Mouse (Mus musculus): ENCODE results near the gene Ssr2.

Ssr2 gene

GRCm38 (mm10) chr3:88623346-88624135, 47.9 kb downstream of the Ssr2 start:
- DNase-seq (ENCODE audit: low spot score in 2 of 2), result no peak

DNA sequence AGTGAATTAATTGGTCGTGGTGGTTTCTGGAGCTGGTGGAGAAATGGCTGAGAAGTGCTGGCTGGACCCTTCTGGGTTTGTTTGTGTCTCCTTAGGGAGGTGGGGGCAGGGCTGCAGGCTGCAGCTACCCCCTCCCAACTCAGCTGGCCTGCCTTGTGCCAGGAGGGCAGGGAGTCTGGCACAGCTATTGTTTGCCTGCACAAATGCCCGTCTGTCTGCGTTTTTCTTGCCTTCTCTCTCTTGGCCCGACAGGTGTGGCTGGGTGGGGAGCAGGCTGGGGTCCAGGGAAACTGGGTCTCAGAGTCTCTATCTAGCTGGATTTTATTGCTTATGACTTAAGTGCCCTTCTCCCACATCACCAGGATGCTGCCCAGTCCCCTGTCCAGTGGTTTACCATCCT, 48.6 kb downstream of the Ssr2 start:
- DNase-seq (ENCODE audit: low spot score in 2 of 2), result no peak

DNA sequence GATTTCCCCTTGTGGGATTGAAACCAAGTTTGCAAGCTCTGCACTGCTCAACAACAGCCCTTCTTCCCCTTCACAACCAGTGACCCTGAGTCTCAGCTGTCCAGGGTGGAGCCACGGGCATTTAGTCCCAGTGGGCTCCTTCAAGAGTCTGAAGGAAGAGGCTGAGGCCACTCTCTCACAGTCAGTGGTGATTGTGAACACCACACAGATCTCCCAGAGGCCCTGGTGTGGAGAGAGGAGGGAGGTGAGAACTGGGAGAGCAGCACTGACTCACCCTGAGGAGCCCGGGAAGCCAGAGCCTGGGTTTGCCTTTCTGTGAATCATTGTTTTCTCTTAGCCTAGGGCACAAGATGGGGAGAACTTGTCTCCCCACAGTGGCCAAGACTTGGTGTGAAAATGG, 49.3 kb downstream of the Ssr2 start:
- DNase-seq (ENCODE audit: low spot score in 2 of 2), result no peak

DNA sequence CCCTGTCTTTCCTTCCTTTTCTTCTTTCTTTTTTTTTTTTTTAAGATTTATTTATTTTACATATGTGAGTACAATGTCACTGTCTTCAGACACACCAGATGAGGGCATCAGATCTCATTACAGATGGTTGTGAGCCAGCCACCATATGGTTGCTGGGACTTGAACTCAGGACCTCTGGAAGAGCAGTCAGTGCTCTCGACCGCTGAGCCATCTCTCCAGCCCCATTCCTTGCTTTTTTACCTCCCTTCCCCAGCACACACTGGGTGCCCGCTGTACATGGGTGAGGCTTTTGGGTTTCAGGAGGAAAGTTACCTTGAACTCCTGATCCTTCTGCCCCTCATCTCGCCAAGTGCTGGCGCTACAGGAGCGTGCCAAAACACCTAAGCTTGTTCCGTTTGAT, 49.9 kb downstream of the Ssr2 start:
- DNase-seq (ENCODE audit: low spot score in 2 of 2), result no peak

DNA sequence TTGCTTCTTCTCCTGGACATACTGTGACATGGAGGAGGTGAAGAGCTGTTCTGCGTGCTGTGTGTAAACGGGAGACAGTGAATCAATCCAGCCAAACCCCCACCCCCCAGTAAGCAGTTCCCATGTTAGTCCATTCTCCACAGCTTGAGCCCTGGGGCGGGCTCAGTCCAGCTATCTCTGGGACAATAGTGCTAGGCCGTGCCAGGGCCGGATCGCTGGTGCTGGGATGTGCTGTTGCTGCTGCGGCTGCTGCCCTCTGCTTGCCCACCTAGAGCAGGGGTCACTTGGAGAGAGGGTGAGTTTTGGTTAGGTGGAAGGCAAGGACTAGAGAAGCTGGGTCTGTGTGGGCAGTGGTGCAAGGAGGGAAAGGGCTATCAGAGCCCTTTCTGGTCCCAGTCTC, 50.6 kb downstream of the Ssr2 start:
- DNase-seq (ENCODE audit: low spot score in 2 of 2), result no peak

GRCm38 (mm10) chr3:88627114-88627513, 51.4 kb downstream of the Ssr2 start:
- DNase-seq (ENCODE audit: low spot score in 2 of 2), result no peak

DNA sequence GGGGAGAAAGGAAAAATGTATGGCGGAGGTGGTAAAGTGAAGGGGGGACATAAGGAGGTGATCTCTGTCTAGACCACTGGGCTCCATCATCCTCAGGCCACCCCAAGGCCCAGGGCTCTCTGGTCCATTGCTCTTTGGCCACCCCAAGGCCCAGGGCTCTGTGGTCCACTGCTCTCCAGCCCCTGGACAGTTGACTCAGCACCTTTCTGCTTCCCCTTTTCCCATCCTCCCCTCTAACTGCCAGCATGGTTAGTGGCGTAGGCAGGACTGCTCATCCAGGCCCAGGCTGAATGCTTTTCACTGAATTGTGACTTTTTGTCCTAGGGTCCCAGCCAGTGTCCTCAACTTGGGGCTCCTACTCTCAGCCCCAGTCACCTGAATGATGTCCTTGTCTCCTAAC, 51.9 kb downstream of the Ssr2 start:
- no peak for DNase-seq (ENCODE audit: low spot score in 2 of 2)

DNA sequence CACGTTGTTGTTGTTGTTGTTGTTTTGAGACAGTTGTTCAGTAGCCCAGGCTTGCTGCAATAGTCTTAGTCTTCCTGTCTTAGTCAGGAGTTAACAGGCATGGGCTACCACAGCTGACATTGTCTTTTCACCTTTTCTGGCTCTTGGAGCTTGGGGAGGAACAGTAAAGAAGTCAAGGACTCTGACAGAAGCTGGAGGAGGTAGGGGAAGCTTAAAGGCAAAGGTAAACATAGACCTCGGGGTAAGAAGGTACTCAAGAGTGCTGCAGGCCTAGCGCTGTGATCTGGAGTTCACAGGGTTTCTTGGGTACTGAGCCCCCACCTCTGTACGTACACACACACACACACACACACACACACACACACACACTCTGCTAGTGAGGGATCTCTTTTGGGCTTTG, 53.1 kb downstream of the Ssr2 start:
- DNase-seq (ENCODE audit: low spot score in 2 of 2), result no peak

GRCm38 (mm10) chr3:88629244-88629643, 53.6 kb downstream of the Ssr2 start:
- DNase-seq (ENCODE audit: low spot score in 2 of 2), result no peak

DNA sequence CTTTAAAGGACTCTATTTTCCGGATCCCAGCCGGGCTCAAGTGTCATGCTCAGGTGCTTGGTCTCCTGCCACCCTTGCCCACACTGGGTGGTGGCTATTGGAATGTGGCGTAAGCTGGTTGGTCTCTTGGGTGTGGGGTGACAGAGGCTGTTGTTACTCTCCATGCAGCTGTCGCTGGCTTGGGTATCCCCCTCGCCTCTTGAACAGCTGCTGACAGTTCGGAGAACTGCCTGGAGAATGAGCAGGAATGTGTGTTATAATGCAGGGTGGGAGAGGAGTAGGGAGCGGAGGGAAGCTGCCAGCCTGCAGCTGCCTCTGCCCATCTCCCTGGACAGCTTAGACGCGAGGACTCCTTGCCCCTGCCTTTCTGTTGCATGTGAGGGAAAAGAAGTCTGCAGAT, 54.3 kb downstream of the Ssr2 start:
- no peak for DNase-seq (ENCODE audit: low spot score in 2 of 2)

DNA sequence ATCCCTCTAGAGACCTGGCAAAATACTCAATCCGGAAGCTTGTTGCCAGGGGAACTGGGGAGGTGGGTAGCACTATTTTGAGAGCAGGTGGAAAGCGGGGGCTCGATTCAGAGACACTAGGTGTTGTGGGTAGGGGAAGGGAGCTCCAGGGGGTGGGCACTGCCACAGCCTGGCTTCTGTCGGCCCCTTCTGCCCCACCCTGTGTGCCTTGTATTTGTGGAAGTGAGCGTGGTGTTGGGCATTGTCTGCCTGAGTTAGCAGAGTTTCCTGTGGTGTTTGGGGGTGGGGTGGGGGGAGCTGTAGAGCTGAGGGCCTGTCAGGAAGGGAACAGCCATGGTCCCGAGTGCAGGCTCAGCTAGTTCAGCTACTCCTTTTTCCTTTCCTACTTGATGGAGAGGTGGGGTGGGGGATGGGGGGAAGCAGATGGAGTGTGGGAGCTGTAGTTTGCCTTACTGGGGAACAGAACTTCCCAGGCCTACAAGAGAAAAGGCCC, 55.2 kb downstream of the Ssr2 start:
- DNase-seq (ENCODE audit: low spot score in 2 of 2), result no peak

DNA sequence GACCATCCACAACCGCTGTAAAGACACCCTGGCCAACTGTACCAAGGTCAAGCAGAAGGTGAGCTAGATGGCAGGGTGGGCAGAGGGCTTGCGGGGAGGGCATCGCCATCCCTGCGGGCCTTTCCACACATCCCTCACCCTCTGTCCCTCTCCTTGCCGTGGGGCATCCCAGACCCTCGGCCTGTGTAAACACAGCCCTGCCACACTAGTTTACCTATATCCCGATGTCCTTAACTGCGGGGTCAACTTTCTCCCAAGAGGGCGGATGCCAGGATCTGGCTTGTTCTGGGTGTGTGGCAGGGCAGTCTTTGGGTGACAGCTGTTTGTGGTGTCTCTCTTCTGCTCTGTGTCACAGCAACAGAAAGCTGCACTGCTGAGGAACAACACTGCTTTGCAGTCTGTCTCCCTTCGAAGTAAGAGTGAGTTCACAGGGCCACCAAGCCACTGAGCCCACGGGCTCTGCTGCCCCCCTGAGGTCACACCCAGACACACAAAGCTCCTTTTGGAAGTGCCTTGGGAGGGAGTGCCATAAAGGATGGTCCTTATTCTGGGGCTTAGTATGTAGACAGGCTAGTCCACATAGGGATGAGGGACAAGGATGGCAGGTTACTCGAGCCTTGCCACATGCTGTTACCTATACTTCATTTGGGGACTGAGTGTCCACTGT, 56.4 kb downstream of the Ssr2 start:
- DNase-seq (ENCODE audit: low spot score in 2 of 2), result no peak

DNA sequence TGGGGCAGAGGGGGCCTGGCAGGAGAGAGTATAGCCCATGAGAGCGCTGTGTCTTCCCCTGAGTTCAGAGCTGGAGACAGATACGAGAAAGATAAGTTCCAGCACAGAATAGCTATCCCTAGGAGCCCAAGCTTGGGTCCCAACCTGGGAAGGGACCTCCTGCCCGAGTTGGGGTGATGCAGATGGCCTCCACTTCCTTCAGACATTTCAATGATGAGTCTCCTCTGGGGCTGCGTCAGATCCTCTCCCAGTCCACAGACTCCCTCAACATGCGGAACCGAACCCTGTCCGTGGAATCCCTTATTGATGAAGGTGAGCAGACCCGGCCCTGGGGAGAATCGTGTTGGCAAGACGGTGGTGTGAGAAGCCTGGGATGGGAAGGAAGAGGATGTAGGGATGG, 57.4 kb downstream of the Ssr2 start:
- DNase-seq (ENCODE audit: low spot score in 2 of 2), result no peak

GRCm38 (mm10) chr3:88635506-88636275, 60.0 kb downstream of the Ssr2 start:
- DNase-seq (ENCODE audit: low spot score in 2 of 2), result no peak

GRCm38 (mm10) chr3:88636555-88636986, 60.9 kb downstream of the Ssr2 start:
- DNase-seq (ENCODE audit: low spot score in 2 of 2), result no peak

GRCm38 (mm10) chr3:88637134-88637533, 61.5 kb downstream of the Ssr2 start:
- no peak for DNase-seq (ENCODE audit: low spot score in 2 of 2)

Measured in urinary bladder, postnatal 4 days (tissue).